Mouse (Mus musculus): ENCODE results near the gene AB124611.

DNA sequence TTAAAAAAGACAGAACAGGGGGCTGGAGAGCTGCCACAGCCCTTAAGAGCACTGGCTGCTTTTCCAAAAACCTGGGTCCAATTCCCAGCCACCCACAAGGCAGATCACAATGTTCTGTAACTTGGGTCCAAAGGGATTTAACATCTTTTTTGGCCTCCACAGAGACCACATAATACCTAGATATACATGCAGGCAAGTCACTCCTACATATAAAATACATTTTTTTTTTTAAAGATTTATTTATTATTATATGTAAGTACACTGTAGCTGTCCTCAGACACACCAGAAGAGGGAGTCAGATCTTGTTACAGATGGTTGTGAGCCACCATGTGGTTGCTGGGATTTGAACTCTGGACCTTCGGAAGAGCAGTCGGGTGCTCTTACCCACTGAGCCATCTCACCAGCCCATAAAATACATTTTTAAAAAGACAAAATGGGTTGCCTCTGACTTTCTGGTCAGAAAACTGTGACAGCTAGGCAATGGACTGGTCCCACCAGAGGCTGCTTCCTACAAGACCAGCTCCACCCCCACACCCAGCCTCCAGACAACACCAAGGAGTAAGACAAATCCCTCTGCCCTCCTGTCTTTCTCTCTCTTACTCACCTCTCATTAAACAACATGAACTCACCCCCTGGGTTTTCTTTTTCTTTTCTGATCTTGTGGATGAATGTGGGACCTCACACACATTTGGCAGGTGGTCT lies 1.3 kb downstream of the AB124611 start:
- no peak for TF ChIP-seq CTCF (IDR thresholded peaks at IDR 0.05; ENCODE audit: low read depth)
- no peak for TF ChIP-seq EP300 (IDR thresholded peaks at IDR 0.05; ENCODE audit: low read depth)
